Mouse (Mus musculus) liver, adult 2 months (tissue): ENCODE results near the gene Gm10563. TPM values are rescaled to one million over a fixed set of nuclear protein-coding genes. Genes with fewer than 3 reads are reported as not detected.

ENCODE experiments used
- DNase-seq: peaks from one replicate; pipeline ENCODE4 v3.0.0-alpha.2; 2011; ENCODE audit warnings: low read depth, low spot score; ENCODE audit errors: extremely low read depth
- H3K27ac ChIP-seq: fragments of 200-500 bp; replicated peaks from 2 replicates; pipeline ENCODE4 v1.5.1; 2012; ENCODE audit warnings: low read depth, mild to moderate bottlenecking, control low read depth, inconsistent platforms, low read length; ENCODE audit not compliant: insufficient read depth
- H3K27me3 ChIP-seq: fragments of 200-500 bp; 2 replicates; pipeline ENCODE4 v1.6.1; 2012; ENCODE audit warnings: mild to moderate bottlenecking, moderate library complexity, low read length, inconsistent platforms; ENCODE audit not compliant: control insufficient read depth, insufficient read depth
- H3K36me3 ChIP-seq: fragments of 200-500 bp; 2 replicates; pipeline ENCODE4 v1.6.1; 2012; ENCODE audit warnings: low read length, inconsistent platforms; ENCODE audit not compliant: control insufficient read depth, insufficient read depth
- H3K4me1 ChIP-seq: fragments of 200-500 bp; 2 replicates; pipeline ENCODE4 v1.6.1; 2011; ENCODE audit warnings: low read length; ENCODE audit not compliant: control insufficient read depth, insufficient read depth
- H3K4me3 ChIP-seq: fragments of 200-500 bp; 2 replicates; pipeline ENCODE4 v1.5.1; 2011; ENCODE audit warnings: low read depth, mild to moderate bottlenecking, control low read depth, low read length, moderate library complexity; ENCODE audit not compliant: insufficient read depth
- H3K79me2 ChIP-seq: fragments of 200-500 bp; 2 replicates; pipeline ENCODE4 v1.6.1; 2012; ENCODE audit warnings: inconsistent platforms, mild to moderate bottlenecking, low read length, moderate library complexity; ENCODE audit not compliant: control insufficient read depth, insufficient read depth
- H3K9ac ChIP-seq: fragments of 200-500 bp; 2 replicates; pipeline ENCODE4 v1.6.1; 2012; ENCODE audit warnings: low read depth, mild to moderate bottlenecking, control low read depth, inconsistent platforms, low read length
- CTCF ChIP-seq: fragments of 200-500 bp; IDR thresholded peaks from 2 replicates; pipeline ENCODE4 v1.5.1; 2011; ENCODE audit warnings: low read depth, low read length, control low read depth
- POLR2A ChIP-seq: fragments of 200-500 bp; IDR thresholded peaks from 2 replicates; pipeline ENCODE4 v1.6.1; 2011; ENCODE audit warnings: low read length, control low read depth; ENCODE audit not compliant: insufficient read depth; ENCODE audit errors: extremely low read depth
- whole genome bisulfite sequencing: fragments of 180-500 bp; shearing (Covaris S2); methylation state at CpG from one replicate; pipeline ENCODE4 v1.1.7; 2018; 5-methylcytosine and 5-hydroxymethylcytosine counted together
- polyA plus RNA-seq: library from polyadenylated mRNA; depleted of rRNA; stranded (reverse); fragments of >200 nt; gene quantifications from 2 replicates; pipeline ENCODE4 v1.2.3, GENCODE M21; 2012
- total RNA-seq: library from RNA; depleted of rRNA; stranded (reverse); fragments of >200 nt; gene quantifications from 2 replicates; pipeline ENCODE4 v1.2.3, GENCODE M21; 2014

Gene Gm10563
- total and polyA plus RNA-seq, 2 experiments = not detected

DNA sequence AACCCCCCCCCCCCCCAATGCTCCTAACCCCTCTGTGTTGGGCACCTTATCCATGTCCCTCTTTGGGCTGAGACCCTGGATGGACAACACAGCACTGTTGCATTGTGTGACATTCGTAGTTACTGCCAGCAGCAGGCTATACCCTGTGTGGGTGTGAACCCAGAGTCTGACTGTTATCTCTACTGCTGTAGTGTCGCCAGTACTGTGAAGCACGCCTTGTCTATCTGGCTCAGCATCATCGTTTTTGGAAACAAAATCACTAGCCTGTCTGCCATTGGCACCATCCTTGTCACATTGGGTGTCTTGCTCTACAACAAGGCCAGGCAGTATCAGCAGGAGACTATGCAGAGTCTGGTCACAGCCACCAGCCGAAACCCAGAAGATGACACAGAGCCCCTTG is 26.9 kb downstream of the Gm10563 start:
- Histone ChIP-seq H3K27me3 (no peaks in the 10 kb centered on the region), H3K4me3 (no peak overlapping the region), H3K9ac (no peak overlapping the region), H3K4me1 (no peaks in the 10 kb centered on the region), H3K27ac (no peak overlapping the region), H3K36me3 (peaks cover 62% of the 10 kb centered on the region), H3K79me2 (peaks cover 2% of the 10 kb centered on the region; the same call in 1 of the 2 replicates)
- TF ChIP-seq CTCF (no peak), POLR2A (no peak)
- DNase-seq = no peak
- 89% methylated on average over 5 of the region's 5 CpGs for WGBS

DNA sequence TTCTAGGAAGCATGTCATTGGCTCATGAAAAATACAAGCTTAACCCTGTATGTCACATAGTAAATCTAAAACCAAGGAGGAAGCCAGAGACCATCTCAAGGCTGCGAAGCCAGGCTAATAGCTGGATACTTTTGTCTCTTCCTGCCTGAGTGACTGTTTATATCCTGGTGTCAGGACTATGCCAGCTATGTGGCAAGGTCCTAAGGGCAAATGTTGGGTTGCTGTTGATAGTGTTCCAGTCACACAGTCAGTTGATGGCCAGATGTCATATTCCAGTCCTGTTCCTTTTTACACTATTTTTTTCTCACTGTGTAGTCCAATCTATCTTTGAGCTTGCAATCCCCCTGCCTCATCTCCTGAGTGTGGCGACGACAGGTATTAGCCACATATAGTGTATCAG is 31.9 kb downstream of the Gm10563 start:
- peak; percentile 80 for DNase-seq
- Histone ChIP-seq H3K36me3 (peaks cover 71% of the 10 kb centered on the region), H3K9ac (no peak overlapping the region), H3K4me1 (no peaks in the 10 kb centered on the region), H3K27ac (no peak overlapping the region), H3K4me3 (no peak overlapping the region), H3K27me3 (no peaks in the 10 kb centered on the region), H3K79me2 (no peaks in the 10 kb centered on the region; the same call in 1 of the 2 replicates)
- 82% methylated on average over 3 of the region's 3 CpGs for WGBS
- TF ChIP-seq POLR2A (no peak), CTCF (no peak)

GRCm38 (mm10) chr4:155611860-155612259 is 33.3 kb downstream of the Gm10563 start:
- Histone ChIP-seq H3K79me2 (no peaks in the 10 kb centered on the region; the same call in 1 of the 2 replicates), H3K36me3 (peaks cover 61% of the 10 kb centered on the region), H3K4me3 (no peak overlapping the region), H3K9ac (no peak overlapping the region), H3K27ac (no peak overlapping the region), H3K4me1 (no peaks in the 10 kb centered on the region), H3K27me3 (no peaks in the 10 kb centered on the region)
- 93% methylated on average over 3 of the region's 3 CpGs for WGBS
- no peak for DNase-seq
- TF ChIP-seq POLR2A (no peak), CTCF (no peak)

DNA sequence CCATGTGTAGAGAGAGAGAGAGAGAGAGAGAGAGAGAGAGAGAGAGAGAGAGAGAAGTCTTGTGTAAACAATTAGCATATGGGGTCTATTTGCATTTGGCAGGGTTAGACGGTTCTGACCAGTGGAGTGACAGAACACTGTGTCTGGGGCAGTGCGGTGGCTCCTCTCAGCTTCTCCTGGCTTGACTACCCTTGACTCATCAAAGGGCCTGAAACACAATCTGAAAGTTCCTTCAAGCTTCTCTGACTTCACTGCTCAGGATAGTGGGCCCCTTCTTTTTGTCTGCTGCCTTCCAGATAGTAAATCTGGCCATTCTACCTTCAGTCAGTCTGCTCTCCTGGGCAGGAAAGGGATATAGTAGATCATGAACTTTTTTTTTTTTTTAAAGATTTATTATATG is 38.4 kb downstream of the Gm10563 start:
- 0 out of 2 replicates have a peak overlapping the region, but pooled peaks have one; percentile 18 for H3K27ac ChIP-seq
- peaks cover 17% of the 10 kb centered on the region for H3K4me1 ChIP-seq
- H3K4me3 ChIP-seq = no peak overlapping the region
- DNase-seq = no peak
- WGBS = 50% methylated on average over 2 of the region's 2 CpGs
- no peak overlapping the region for H3K9ac ChIP-seq
- H3K27me3 ChIP-seq = no peaks in the 10 kb centered on the region
- H3K36me3 ChIP-seq = peaks cover 27% of the 10 kb centered on the region
- no peak for TF ChIP-seq POLR2A
- no peak for TF ChIP-seq CTCF
- peaks cover 7% of the 10 kb centered on the region; the same call in 1 of the 2 replicates for H3K79me2 ChIP-seq

DNA sequence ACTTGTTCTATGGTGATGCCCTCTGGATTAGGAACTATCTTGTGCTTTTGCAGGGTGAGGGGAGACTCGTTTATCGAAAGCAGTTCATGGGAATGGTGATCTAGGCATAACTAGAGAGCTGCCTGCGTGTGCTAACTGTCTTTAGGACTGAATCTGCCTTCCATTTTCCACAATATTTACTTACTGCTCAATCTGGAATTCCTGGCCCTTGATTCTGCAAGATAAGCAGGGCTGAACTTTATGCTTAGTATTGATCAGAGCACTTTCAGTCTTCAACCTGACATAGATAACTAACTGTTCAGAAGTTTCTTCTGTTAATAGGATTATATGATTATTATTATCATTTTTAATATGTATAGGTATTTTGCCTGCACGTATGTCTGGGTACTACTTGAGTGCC is 40.1 kb downstream of the Gm10563 start:
- WGBS = 27% methylated on average over 4 of the region's 4 CpGs
- peak overlapping the region; percentile 20 for H3K9ac ChIP-seq
- 0 out of 2 replicates have a peak overlapping the region, but pooled peaks have one; percentile 8 for H3K4me3 ChIP-seq
- no peaks in the 10 kb centered on the region for H3K27me3 ChIP-seq
- H3K27ac ChIP-seq = peak overlapping the region; percentile 87
- TF ChIP-seq CTCF (no peak), POLR2A (no peak)
- H3K79me2 ChIP-seq = peaks cover 8% of the 10 kb centered on the region; the same call in 1 of the 2 replicates
- peak; percentile 90 for DNase-seq
- H3K36me3 ChIP-seq = peaks cover 15% of the 10 kb centered on the region
- peaks cover 17% of the 10 kb centered on the region for H3K4me1 ChIP-seq

- peak; percentile 74 for DNase-seq
- no peaks in the 10 kb centered on the region for H3K27me3 ChIP-seq
- H3K36me3 ChIP-seq = peaks cover 9% of the 10 kb centered on the region
- WGBS = 75% methylated on average over 6 of the region's 6 CpGs
- H3K4me3 ChIP-seq = no peak overlapping the region
- peaks cover 8% of the 10 kb centered on the region; the same call in 1 of the 2 replicates for H3K79me2 ChIP-seq
- H3K27ac ChIP-seq = peak overlapping the region; percentile 87
- H3K4me1 ChIP-seq = peaks cover 17% of the 10 kb centered on the region
- peak overlapping the region; percentile 61 for H3K9ac ChIP-seq
- TF ChIP-seq POLR2A = no peak
- TF ChIP-seq CTCF = no peak
Measured at GRCm38 (mm10) chr4:155603801-155604200, 41.4 kb downstream of the Gm10563 start.
